Mouse (Mus musculus): ENCODE measurements at regions not wholly inside any gene's neighbourhood (a gene's known extent, or its start where the extent isn't known, plus 50 kb on each side); places are given as distances from the start of the nearest gene placed in this dataset.

DNA sequence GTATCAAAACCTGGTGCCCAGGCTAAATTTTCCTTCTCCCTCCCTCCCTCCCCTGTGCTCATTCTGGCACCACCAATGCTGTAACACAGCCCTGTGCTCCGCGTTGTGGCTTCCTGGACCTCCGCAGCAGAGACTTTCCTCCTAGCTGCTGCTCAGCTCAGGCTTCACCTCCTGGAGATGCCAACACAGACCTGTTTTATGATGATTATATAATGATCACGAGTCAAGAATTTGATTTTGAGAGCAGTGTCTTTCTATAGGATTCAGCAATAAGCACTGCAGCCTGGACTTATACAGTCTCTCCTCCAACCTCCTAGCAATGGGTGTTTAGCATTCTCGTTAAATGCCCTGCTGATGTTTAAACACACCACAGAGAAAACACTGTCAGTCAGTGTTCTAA, 177.5 kb upstream of the Tas2r119 start:
- H3K4me2 ChIP-seq (ENCODE audit: insufficient read depth, low read depth, poor library complexity, severe bottlenecking), result no peak overlapping the region
- in situ Hi-C loops (cut with MboI; ENCODE audit: low pct_ligation_motif_present, low pct_unique_long_range_greater_than_20kb, low sequenced_read_pairs), result no loop called here
- H3K9ac ChIP-seq (ENCODE audit: insufficient read depth, low read depth), result no peak overlapping the region
- DNase-seq (ENCODE audit: extremely low read depth), result no peak
- no peak for TF ChIP-seq BHLHE40 (IDR thresholded peaks at IDR 0.05; ENCODE audit: low read depth, low read length)
- no peaks in the 10 kb centered on the region for H3K27me3 ChIP-seq (replicated peaks)
- no peak overlapping the region for H3K4me3 ChIP-seq (replicated peaks in 1 of 3; ENCODE audit: low read depth in 2 of 3, low read length in 2 of 3, poor library complexity in 1 of 3)
- no peaks in the 10 kb centered on the region for H3K79me2 ChIP-seq (replicated peaks; ENCODE audit: control insufficient read depth, extremely low read depth, insufficient read depth, poor library complexity, severe bottlenecking)
- dilution Hi-C loops (cut with MboI; ENCODE audit: extremely low pct_ligation_motif_present, extremely low pct_unique_long_range_greater_than_20kb, low sequenced_read_pairs), result no loop called here
- H3K4me1 ChIP-seq (ENCODE audit: control insufficient read depth in 1 of 2, insufficient read depth in 2 of 2), result no peaks in the 10 kb centered on the region
- H3K36me3 ChIP-seq (replicated peaks in 1 of 2; ENCODE audit: control insufficient read depth in 1 of 2, insufficient read depth in 1 of 2, low read length in 1 of 2), result no peaks in the 10 kb centered on the region
- H3K9me3 ChIP-seq (replicated peaks; ENCODE audit: low read length), result no peaks in the 10 kb centered on the region
- H3K27ac ChIP-seq (ENCODE audit: insufficient read depth, low read depth), result no peak overlapping the region

DNA sequence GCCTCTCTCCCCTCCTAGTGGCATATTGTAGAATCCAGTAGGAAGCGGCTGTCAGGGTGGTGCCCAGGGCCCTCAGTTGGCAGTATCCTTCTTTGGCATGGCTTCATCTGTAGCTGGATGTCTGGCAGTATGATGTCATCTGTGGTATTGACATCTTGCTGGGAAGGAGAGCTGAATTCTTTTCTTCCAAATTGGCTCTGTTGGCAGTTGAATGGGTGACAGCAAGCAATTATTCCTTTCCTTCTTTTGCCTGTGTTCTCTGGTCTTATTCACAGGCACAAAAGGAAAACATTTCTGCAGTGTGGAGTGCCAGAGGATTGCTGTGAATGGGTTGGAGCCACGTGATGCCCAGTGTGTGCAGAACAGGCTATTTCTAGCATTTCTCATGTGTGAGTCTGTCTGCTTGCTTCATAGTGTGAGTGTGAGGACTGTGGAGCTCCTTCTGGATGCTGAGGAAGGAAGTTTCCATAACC, 174.1 kb upstream of the Tas2r119 start:
- no peak overlapping the region for H3K4me3 ChIP-seq (replicated peaks in 1 of 3; ENCODE audit: low read depth in 2 of 3, low read length in 2 of 3, poor library complexity in 1 of 3)
- H3K4me1 ChIP-seq (ENCODE audit: control insufficient read depth in 1 of 2, insufficient read depth in 2 of 2), result no peaks in the 10 kb centered on the region
- H3K9me3 ChIP-seq (replicated peaks; ENCODE audit: low read length), result no peaks in the 10 kb centered on the region
- H3K27ac ChIP-seq (ENCODE audit: insufficient read depth, low read depth), result no peak overlapping the region
- TF ChIP-seq CHD2 (IDR thresholded peaks at IDR 0.05; ENCODE audit: low read length) (no peak), JUN (IDR thresholded peaks at IDR 0.05; ENCODE audit: insufficient read depth, low read depth, low read length) (no peak), MAZ (IDR thresholded peaks at IDR 0.05; ENCODE audit: low read depth, low read length) (no peak), POLR2A (IDR thresholded peaks at IDR 0.05; ENCODE audit: low read depth, low read length) (no peak), MAFK (IDR thresholded peaks at IDR 0.05; ENCODE audit: insufficient replicate concordance, low read length) (no peak), ZMIZ1 (IDR thresholded peaks at IDR 0.05; ENCODE audit: low read depth, low read length) (no peak), JUND (conservative IDR thresholded peaks at IDR 0.05; ENCODE audit: low read depth, low read length) (no peak), IRF4 (IDR thresholded peaks at IDR 0.05; ENCODE audit: low read depth, low read length) (no peak), ZNF384 (IDR thresholded peaks at IDR 0.05; ENCODE audit: low read depth, low read length) (no peak), POLR2AphosphoS2 (IDR thresholded peaks at IDR 0.05; ENCODE audit: low read depth, low read length) (no peak), NELFE (IDR thresholded peaks at IDR 0.05; ENCODE audit: low read depth, low read length) (no peak), SIN3A (IDR thresholded peaks at IDR 0.05; ENCODE audit: low read length) (no peak), TBP (conservative IDR thresholded peaks at IDR 0.05; ENCODE audit: low read depth, low read length) (no peak), RCOR1 (conservative IDR thresholded peaks at IDR 0.05; ENCODE audit: low read depth, low read length) (no peak)
- in situ Hi-C loops (cut with MboI; ENCODE audit: low pct_ligation_motif_present, low pct_unique_long_range_greater_than_20kb, low sequenced_read_pairs) (loop anchor here (25.0 kb wide), 3 partner anchors 234 to 559 kb away; partner anchors contain the start of gene Sema5a), dilution Hi-C loops (cut with MboI; ENCODE audit: extremely low pct_ligation_motif_present, extremely low pct_unique_long_range_greater_than_20kb, low sequenced_read_pairs) (no loop called here)
- H3K36me3 ChIP-seq (replicated peaks in 1 of 2; ENCODE audit: control insufficient read depth in 1 of 2, insufficient read depth in 1 of 2, low read length in 1 of 2), result no peaks in the 10 kb centered on the region
- no peak overlapping the region for H3K4me2 ChIP-seq (ENCODE audit: insufficient read depth, low read depth, poor library complexity, severe bottlenecking)
- H3K9ac ChIP-seq (ENCODE audit: insufficient read depth, low read depth), result no peak overlapping the region
- no peaks in the 10 kb centered on the region for H3K27me3 ChIP-seq (replicated peaks)
- no peaks in the 10 kb centered on the region for H3K79me2 ChIP-seq (replicated peaks; ENCODE audit: control insufficient read depth, extremely low read depth, insufficient read depth, poor library complexity, severe bottlenecking)
- no peak for DNase-seq (ENCODE audit: extremely low read depth)

DNA sequence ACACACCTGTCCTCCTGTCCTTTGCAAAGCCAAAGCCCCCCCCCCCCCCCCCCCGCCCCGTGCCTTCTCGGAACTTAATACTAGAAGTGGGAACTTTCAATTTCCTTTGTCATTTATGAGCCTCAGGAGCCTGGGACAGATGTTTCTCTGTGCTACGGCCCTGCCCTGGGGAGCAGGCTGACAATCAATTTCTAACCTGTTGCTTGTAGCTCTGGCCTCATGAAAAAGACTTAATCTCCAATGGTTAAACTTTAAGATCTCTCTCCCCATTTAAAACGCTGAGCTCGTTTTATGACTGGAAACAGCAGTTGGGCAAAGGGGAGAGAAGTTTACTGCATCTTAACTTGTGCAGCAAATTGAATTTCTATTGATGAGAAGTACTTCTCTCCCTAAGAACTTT, 173.6 kb upstream of the Tas2r119 start:
- H3K9ac ChIP-seq (ENCODE audit: insufficient read depth, low read depth), result no peak overlapping the region
- no peak overlapping the region for H3K4me3 ChIP-seq (replicated peaks in 1 of 3; ENCODE audit: low read depth in 2 of 3, low read length in 2 of 3, poor library complexity in 1 of 3)
- H3K9me3 ChIP-seq (replicated peaks; ENCODE audit: low read length), result no peaks in the 10 kb centered on the region
- no peak overlapping the region for H3K4me2 ChIP-seq (ENCODE audit: insufficient read depth, low read depth, poor library complexity, severe bottlenecking)
- no peak overlapping the region for H3K27ac ChIP-seq (ENCODE audit: insufficient read depth, low read depth)
- dilution Hi-C loops (cut with MboI; ENCODE audit: extremely low pct_ligation_motif_present, extremely low pct_unique_long_range_greater_than_20kb, low sequenced_read_pairs), result no loop called here
- H3K4me1 ChIP-seq (ENCODE audit: control insufficient read depth in 1 of 2, insufficient read depth in 2 of 2), result no peaks in the 10 kb centered on the region
- no peaks in the 10 kb centered on the region for H3K27me3 ChIP-seq (replicated peaks)
- TF ChIP-seq USF1 (IDR thresholded peaks at IDR 0.05; ENCODE audit: low read depth, low read length) (no peak), USF2 (conservative IDR thresholded peaks at IDR 0.05; ENCODE audit: low read depth, low read length) (no peak), UBTF (IDR thresholded peaks at IDR 0.05; ENCODE audit: low read depth, low read length) (no peak), BHLHE40 (IDR thresholded peaks at IDR 0.05; ENCODE audit: low read depth, low read length) (no peak), RCOR1 (conservative IDR thresholded peaks at IDR 0.05; ENCODE audit: low read depth, low read length) (no peak), MAFK (IDR thresholded peaks at IDR 0.05; ENCODE audit: insufficient replicate concordance, low read length) (no peak), JUN (IDR thresholded peaks at IDR 0.05; ENCODE audit: insufficient read depth, low read depth, low read length) (no peak), GABPA (IDR thresholded peaks at IDR 0.05; ENCODE audit: insufficient replicate concordance, low read depth, low read length) (no peak), NELFE (IDR thresholded peaks at IDR 0.05; ENCODE audit: low read depth, low read length) (no peak), MAX (IDR thresholded peaks at IDR 0.05; ENCODE audit: low read length) (no peak), CTCF (conservative IDR thresholded peaks at IDR 0.05 in 1 of 2, IDR thresholded peaks at IDR 0.05 in 1 of 2; ENCODE audit: low read depth in 2 of 2, low read length in 2 of 2) (no peak), JUND (conservative IDR thresholded peaks at IDR 0.05; ENCODE audit: low read depth, low read length) (no peak), MXI1 (IDR thresholded peaks at IDR 0.05; ENCODE audit: low read depth, low read length) (no peak), IRF4 (IDR thresholded peaks at IDR 0.05; ENCODE audit: low read depth, low read length) (no peak), POLR2A (IDR thresholded peaks at IDR 0.05; ENCODE audit: low read depth, low read length) (no peak), ELF1 (IDR thresholded peaks at IDR 0.05; ENCODE audit: low read depth, low read length) (no peak), HCFC1 (IDR thresholded peaks at IDR 0.05; ENCODE audit: low read depth, low read length) (no peak), NRF1 (IDR thresholded peaks at IDR 0.05; ENCODE audit: low read depth, low read length) (no peak)
- H3K79me2 ChIP-seq (replicated peaks; ENCODE audit: control insufficient read depth, extremely low read depth, insufficient read depth, poor library complexity, severe bottlenecking), result no peaks in the 10 kb centered on the region
- in situ Hi-C loops (cut with MboI; ENCODE audit: low pct_ligation_motif_present, low pct_unique_long_range_greater_than_20kb, low sequenced_read_pairs), result loop anchor here (25.0 kb wide), 3 partner anchors 234 to 559 kb away; partner anchors contain the start of gene Sema5a
- DNase-seq (ENCODE audit: extremely low read depth), result no peak
- no peaks in the 10 kb centered on the region for H3K36me3 ChIP-seq (replicated peaks in 1 of 2; ENCODE audit: control insufficient read depth in 1 of 2, insufficient read depth in 1 of 2, low read length in 1 of 2)

Measured in CH12.LX (cell line).